Mouse (Mus musculus) frontal cortex, adult (tissue): ENCODE measurements at regions not wholly inside any gene's neighbourhood (a gene's known extent, or its start where the extent isn't known, plus 50 kb on each side); places are given as distances from the start of the nearest gene placed in this dataset.

Experiments
- ATAC-seq: cut with Nextera tagmentation; 2 replicates; pipeline ENCODE4 v1.9.2; 2017; ENCODE audit warnings: mild to moderate bottlenecking, moderate library complexity, mixed read lengths; ENCODE audit not compliant: low TSS enrichment

GRCm38 (mm10) chr2:147989616-147990015 lies 57.2 kb downstream of the Foxa2 start:
- no peak for ATAC-seq

GRCm38 (mm10) chr2:147988586-147988985 lies 58.2 kb downstream of the Foxa2 start:
- no peak for ATAC-seq

GRCm38 (mm10) chr2:147985261-147985575 lies 61.6 kb downstream of the Foxa2 start:
- no peak for ATAC-seq

- peak; percentile 74 for ATAC-seq
Measured at GRCm38 (mm10) chr2:147984547-147985260, 62.1 kb downstream of the Foxa2 start.

- no peak for ATAC-seq
Measured at GRCm38 (mm10) chr2:147980929-147981479, 65.8 kb downstream of the Foxa2 start.

GRCm38 (mm10) chr2:147980408-147980807 lies 66.4 kb downstream of the Foxa2 start:
- no peak for ATAC-seq

- ATAC-seq = no peak
Measured at GRCm38 (mm10) chr2:147979660-147980364, 67.0 kb downstream of the Foxa2 start.

GRCm38 (mm10) chr2:147979001-147979400 lies 67.8 kb downstream of the Foxa2 start:
- no peak for ATAC-seq

- ATAC-seq = peak; percentile 57
Measured at GRCm38 (mm10) chr2:147974776-147975175, 72.0 kb downstream of the Foxa2 start.

GRCm38 (mm10) chr2:147968671-147969070 lies 78.1 kb downstream of the Foxa2 start:
- ATAC-seq = no peak

DNA sequence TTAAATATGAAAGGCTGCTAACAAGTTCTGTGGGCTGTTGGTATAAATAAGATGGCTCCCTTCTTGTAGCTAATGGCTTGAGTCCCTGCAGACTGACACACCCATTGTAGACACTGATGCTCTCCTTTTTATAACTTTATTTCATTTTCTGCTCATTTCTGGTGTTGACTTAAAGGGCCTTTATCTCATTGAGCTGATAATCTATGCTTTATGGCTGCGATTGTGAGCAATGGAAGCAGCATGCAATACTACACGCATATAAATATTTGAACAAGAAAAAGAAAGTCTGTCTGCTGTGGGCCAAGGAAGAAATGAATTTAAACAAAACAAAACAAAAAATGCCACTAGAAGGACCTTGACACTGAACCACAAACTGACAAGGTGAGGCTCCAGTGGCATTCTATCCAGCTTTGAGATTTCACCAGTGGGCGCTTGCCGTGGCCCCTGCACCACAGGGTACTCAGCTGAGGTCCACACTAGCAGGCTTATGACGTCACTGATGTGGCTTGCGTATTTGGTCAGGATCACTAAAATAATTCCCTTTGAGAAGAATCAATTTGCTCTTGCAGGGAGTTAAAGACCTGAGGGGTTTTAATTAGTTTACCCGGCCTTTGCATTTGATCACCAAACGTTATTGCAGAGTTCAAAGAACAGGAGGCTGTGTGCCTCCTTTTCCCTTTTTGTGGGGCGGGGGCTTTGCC lies 78.8 kb downstream of the Foxa2 start:
- ATAC-seq = no peak

DNA sequence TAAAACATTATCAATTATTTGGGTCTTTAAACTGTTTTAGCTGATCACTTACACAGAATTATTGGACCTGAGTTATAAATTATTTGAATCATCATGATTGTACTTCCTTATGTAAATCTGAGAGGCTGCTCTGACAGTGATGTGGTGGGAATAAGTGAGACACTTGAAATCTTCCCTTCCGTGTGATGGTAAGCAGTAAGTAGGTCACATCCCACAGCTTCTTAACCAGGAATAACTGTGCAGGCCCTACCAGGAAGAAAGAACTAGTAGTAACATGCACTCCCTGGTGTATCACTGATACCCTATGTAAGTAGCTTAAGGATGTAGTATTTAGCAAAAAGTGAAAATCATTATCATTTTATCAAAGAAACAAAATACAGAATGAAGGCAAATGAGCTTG lies 83.5 kb downstream of the Foxa2 start:
- ATAC-seq = peak; percentile 95

GRCm38 (mm10) chr2:147961633-147962032 lies 85.1 kb downstream of the Foxa2 start:
- no peak for ATAC-seq

DNA sequence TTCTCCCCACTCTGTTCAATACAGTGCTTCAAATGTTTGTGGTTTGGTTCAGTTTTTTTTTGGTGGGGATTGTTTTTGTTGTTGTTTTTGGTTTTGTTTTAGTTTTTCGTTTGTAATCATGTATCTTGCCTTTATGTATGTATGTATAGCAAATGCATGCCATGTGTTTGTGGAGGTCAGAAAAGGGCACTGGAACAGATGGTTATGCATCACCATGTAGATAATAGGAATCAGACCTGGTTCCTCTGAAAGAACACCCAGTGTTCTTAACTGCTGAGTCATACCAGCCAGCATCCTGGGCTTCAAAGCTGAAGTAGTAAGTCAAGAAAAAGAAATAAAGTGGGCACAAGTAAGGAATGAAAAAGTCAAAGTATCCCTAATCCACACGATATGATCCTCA lies 92.6 kb downstream of the Foxa2 start:
- ATAC-seq = no peak

GRCm38 (mm10) chr2:147951233-147951632 lies 95.5 kb downstream of the Foxa2 start:
- ATAC-seq = no peak

DNA sequence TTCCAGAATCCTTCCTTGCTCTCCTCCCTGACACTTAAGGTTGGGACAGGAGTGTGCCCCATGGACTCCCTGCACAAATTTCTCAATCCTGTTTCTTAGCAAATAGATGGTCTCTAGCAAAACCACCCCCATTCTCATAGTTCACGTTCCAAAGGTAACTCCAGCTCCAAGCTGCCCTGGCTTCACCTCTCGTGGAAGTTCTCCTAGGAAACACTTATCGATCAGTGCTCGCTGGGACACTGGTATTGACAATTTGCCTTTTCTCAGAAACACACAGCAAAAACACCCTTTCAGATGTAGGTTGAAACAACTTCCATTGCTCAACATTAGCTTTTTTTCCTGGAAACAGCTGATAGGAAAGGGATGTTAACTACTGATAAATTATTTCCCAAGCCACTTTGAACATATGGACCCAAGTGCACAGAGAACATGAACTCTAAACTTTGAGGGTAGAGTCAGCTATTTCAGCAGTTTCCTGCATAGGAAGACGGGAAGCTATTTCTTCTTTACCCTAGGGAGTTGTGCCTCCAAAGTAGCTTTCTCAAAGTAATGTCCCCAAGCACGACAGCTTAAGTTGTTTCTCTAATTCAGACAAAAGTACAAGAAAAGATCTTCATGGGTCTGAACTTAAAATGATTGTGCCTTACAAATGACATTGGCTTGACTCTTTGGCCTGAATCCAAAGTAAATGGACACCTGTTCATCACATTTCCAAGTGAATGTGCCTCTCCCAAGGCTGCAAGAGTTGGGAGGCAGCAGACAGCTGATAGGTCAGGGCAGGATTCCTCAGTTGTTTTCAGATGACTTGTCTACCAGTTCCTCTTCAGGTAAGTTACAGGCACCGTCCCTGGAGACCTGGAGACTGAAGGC lies 102.4 kb downstream of the Foxa2 start:
- ATAC-seq = no peak

DNA sequence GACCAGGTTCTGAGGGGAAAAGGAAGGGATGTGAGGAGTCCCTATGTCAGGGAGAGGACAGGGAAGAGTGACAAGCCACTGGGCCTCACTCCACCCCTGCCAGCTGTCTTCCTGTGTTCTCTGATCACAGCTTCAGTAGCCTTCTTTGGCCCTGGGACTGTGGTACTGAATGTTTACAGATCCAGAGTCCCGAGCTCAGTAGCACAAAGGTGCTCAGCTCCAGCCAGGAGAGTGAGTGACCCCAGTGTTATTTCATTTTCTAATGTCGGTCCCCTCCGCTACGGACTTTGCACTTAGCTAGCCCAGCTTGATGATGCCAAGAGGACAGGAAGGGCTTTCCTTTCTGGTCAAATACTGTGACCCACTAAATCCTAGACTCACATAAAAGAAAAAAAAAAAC lies 104.2 kb downstream of the Foxa2 start:
- ATAC-seq = no peak

- no peak for ATAC-seq
Measured at GRCm38 (mm10) chr2:147941319-147941718, 105.5 kb downstream of the Foxa2 start.

DNA sequence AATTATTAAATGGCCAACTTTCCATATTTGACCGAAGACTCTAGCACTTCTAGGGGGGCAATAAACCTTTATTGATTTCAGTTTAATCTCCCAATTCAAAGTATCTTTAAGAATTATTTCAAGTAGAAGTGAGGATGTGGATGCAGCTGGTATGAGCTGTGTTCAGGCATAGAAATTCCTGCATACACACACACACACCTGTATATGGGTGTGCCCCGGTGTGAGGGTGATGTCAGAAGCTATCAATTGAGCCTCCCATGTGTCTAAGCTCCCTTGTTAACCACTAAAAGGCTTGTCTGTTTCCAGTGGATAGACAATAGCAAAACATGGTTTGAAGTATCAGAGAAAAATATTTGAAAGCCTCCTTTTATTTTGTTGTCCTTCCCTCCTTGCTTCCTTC lies 114.3 kb downstream of the Foxa2 start:
- no peak for ATAC-seq

- no peak for ATAC-seq
Measured at GRCm38 (mm10) chr2:147929031-147929711, 117.6 kb downstream of the Foxa2 start.
